Mouse (Mus musculus) hindbrain, embryonic 13.5 days (tissue): ENCODE measurements around the gene Vps50. TPM values are rescaled to one million over a fixed set of nuclear protein-coding genes. Genes with fewer than 3 reads are reported as not detected.
"Not testable (repeated sequence)": the region's sequence is repeated elsewhere in the genome, so short reads cannot be mapped to it uniquely, and the experiment has no call there.

Experiments used
- ATAC-seq: fragments of 200-750 bp; cut with Nextera tagmentation; 2 replicates; pipeline ENCODE4 v1.8.0; 2017; ENCODE audit warnings: moderate TSS enrichment; ENCODE audit not compliant: low FRiP score
- H3K27ac ChIP-seq: fragments of 300-500 bp; sonication (generic); 2 replicates; pipeline ENCODE4 v1.5.1; 2015; ENCODE audit warnings: inconsistent platforms, mild to moderate bottlenecking, moderate library complexity
- H3K27me3 ChIP-seq: fragments of 300-500 bp; sonication (generic); 2 replicates; pipeline ENCODE4 v1.6.1; 2015; ENCODE audit warnings: mild to moderate bottlenecking, inconsistent platforms
- H3K36me3 ChIP-seq: fragments of 300-500 bp; sonication (generic); 2 replicates; pipeline ENCODE4 v1.6.1; 2015; ENCODE audit warnings: mild to moderate bottlenecking, inconsistent platforms
- H3K4me1 ChIP-seq: fragments of 300-500 bp; sonication (generic); replicated peaks from 2 replicates; pipeline ENCODE4 v1.6.1; 2015; ENCODE audit warnings: inconsistent platforms
- H3K4me2 ChIP-seq: fragments of 300-500 bp; sonication (generic); 2 replicates; pipeline ENCODE4 v1.6.1; 2015; ENCODE audit warnings: inconsistent platforms, mild to moderate bottlenecking, moderate library complexity
- H3K4me3 ChIP-seq: fragments of 300-500 bp; sonication (generic); 2 replicates; pipeline ENCODE4 v1.5.1; 2015; ENCODE audit warnings: mild to moderate bottlenecking, inconsistent platforms
- H3K9ac ChIP-seq: fragments of 300-500 bp; sonication (generic); 2 replicates; pipeline ENCODE4 v1.6.1; 2015; ENCODE audit warnings: mild to moderate bottlenecking, inconsistent platforms
- H3K9me3 ChIP-seq: fragments of 300-500 bp; sonication (generic); 2 replicates; pipeline ENCODE4 v1.6.1; 2016; ENCODE audit warnings: inconsistent platforms
- WGBS: fragments of 180-500 bp; shearing (Covaris S2); methylation state at CpG from one replicate; pipeline ENCODE4 v1.1.7; 2015; 5-methylcytosine and 5-hydroxymethylcytosine counted together
- polyA plus RNA-seq: library from polyadenylated mRNA; unstranded; fragments of >200 nt; fragmentation: Nextera tagmentation; extraction: Ambion mirVana; gene quantifications from 2 replicates; pipeline ENCODE4 v1.2.1, GENCODE M21; 2015

The Vps50 gene
- polyA plus RNA-seq, 1 experiment from 2014 or later = 53.6 TPM

GRCm38 (mm10) chr6:3585402-3585801 lies 87.2 kb downstream of the Vps50 start:
- WGBS = 89% methylated on average over 1 of the region's 1 CpGs
- H3K9ac ChIP-seq = no peak overlapping the region

GRCm38 (mm10) chr6:3590289-3590904 lies 92.2 kb downstream of the Vps50 start:
- WGBS = 90% methylated on average over 3 of the region's 3 CpGs
- Histone ChIP-seq H3K4me1 (no peaks in the 10 kb centered on the region), H3K4me2 (no peak overlapping the region), H3K36me3 (peaks cover 28% of the 10 kb centered on the region), H3K4me3 (no peak overlapping the region), H3K9ac (no peak overlapping the region), H3K9me3 (no peaks in the 10 kb centered on the region), H3K27me3 (no peaks in the 10 kb centered on the region), H3K27ac (no peak overlapping the region)
- no peak for ATAC-seq

More at GRCm38 (mm10) chr6:3585402-3585801, 87.2 kb downstream of the Vps50 start:
- no peak for ATAC-seq
- H3K4me1 ChIP-seq = no peaks in the 10 kb centered on the region
- peaks cover 10% of the 10 kb centered on the region for H3K36me3 ChIP-seq
- H3K27ac ChIP-seq = no peak overlapping the region
- H3K27me3 ChIP-seq = no peaks in the 10 kb centered on the region
- H3K9me3 ChIP-seq = no peaks in the 10 kb centered on the region
- H3K4me2 ChIP-seq = no peak overlapping the region
- no peak overlapping the region for H3K4me3 ChIP-seq

GRCm38 (mm10) chr6:3594246-3594645 lies 96.1 kb downstream of the Vps50 start:
- Histone ChIP-seq H3K9me3 (no peaks in the 10 kb centered on the region), H3K27me3 (no peaks in the 10 kb centered on the region), H3K4me1 (no peaks in the 10 kb centered on the region), H3K4me3 (no peak overlapping the region), H3K36me3 (peaks cover 25% of the 10 kb centered on the region), H3K4me2 (no peak overlapping the region), H3K27ac (no peak overlapping the region), H3K9ac (no peak overlapping the region)
- ATAC-seq = no peak
- WGBS = 91% methylated on average over 1 of the region's 1 CpGs

- Histone ChIP-seq H3K36me3 (no peaks in the 10 kb centered on the region), H3K9me3 (no peaks in the 10 kb centered on the region), H3K27me3 (no peaks in the 10 kb centered on the region), H3K4me1 (no peaks in the 10 kb centered on the region), H3K27ac (no peak overlapping the region), H3K4me3 (no peak overlapping the region), H3K9ac (no peak overlapping the region), H3K4me2 (no peak overlapping the region)
- WGBS = 94% methylated on average over 2 of the region's 2 CpGs
- no peak for ATAC-seq
Measured at GRCm38 (mm10) chr6:3612827-3613226, 114.6 kb downstream of the Vps50 start.

- not testable (repeated sequence) for H3K4me2 ChIP-seq, H3K4me3 ChIP-seq, H3K27ac ChIP-seq, H3K9ac ChIP-seq, H3K4me1 ChIP-seq, H3K9me3 ChIP-seq, H3K36me3 ChIP-seq, H3K27me3 ChIP-seq
- WGBS = 65% methylated on average over 11 of the region's 13 CpGs
- ATAC-seq = peak; percentile 63
Measured at GRCm38 (mm10) chr6:3620428-3621387, 122.5 kb downstream of the Vps50 start.

Other genes with a start within 250 kb of the Vps50 start
- 0.83 and 0.88 TPM in 2 replicates for gene Samd9l, start 98.8 kb upstream of the Vps50 start, polyA plus RNA-seq
- 1.5 and 1.6 TPM in 2 replicates for gene Hepacam2, start 84 bp upstream of the Vps50 start, polyA plus RNA-seq